Mouse (Mus musculus): ENCODE measurements around the gene Apbb1.

Apbb1 gene

GRCm38 (mm10) chr7:105524222-105524621 is 57.2 kb downstream of the Apbb1 start:
- in situ Hi-C loops (cut with MseI, MboI) = loop anchor here (10.0 kb wide), 2 partner anchors 269 to 349 kb away; no protein-coding TSS in a partner anchor

- in situ Hi-C loops (cut with MseI, MboI) = loop anchor here (10.0 kb wide), 2 partner anchors 265 to 345 kb away; no protein-coding TSS in a partner anchor
Observed at GRCm38 (mm10) chr7:105520201-105520600, 61.3 kb downstream of the Apbb1 start.

- in situ Hi-C loops (cut with MseI, MboI) = loop anchor here (5.0 to 10.0 kb wide), 4 partner anchors 112 to 345 kb away; partner anchors contain the start of genes Cnga4 (in 1 of the 2) and Fam160a2 (in 1 of the 2)
Observed at GRCm38 (mm10) chr7:105519771-105520170, 61.7 kb downstream of the Apbb1 start.

- in situ Hi-C loops (cut with MseI, MboI) = loop anchor here (5.0 to 10.0 kb wide), 2 partner anchors 112 to 115 kb away; partner anchors contain the start of genes Cnga4 (in 1 of the 2) and Fam160a2 (in 1 of the 2)
Observed at GRCm38 (mm10) chr7:105519336-105519735, 62.1 kb downstream of the Apbb1 start.

- in situ Hi-C loops (cut with MseI, MboI) = loop anchor here (5.0 to 10.0 kb wide), 2 partner anchors 110 to 112 kb away; partner anchors contain the start of genes Cnga4 (in 1 of the 2) and Fam160a2 (in 1 of the 2)
Observed at GRCm38 (mm10) chr7:105516669-105517360, 64.6 kb downstream of the Apbb1 start.

GRCm38 (mm10) chr7:105515178-105515577 is 66.3 kb downstream of the Apbb1 start:
- in situ Hi-C loops (cut with MseI, MboI) = loop anchor here (5.0 to 10.0 kb wide), 2 partner anchors 108 to 110 kb away; partner anchors contain the start of genes Cnga4 (in 1 of the 2) and Fam160a2 (in 1 of the 2)

- in situ Hi-C loops (cut with MseI, MboI) = loop anchor here in 1 of 2 experiments (10.0 kb wide), 1 partner anchor 110 kb away; the partner anchor contains the start of genes Cnga4 and Fam160a2
Observed at GRCm38 (mm10) chr7:105514561-105514960, 66.9 kb downstream of the Apbb1 start.

- in situ Hi-C loops (cut with MseI, MboI) = loop anchor here in 1 of 2 experiments (10.0 kb wide), 1 partner anchor 109 kb away; the partner anchor contains the start of genes Cnga4 and Fam160a2
Observed at GRCm38 (mm10) chr7:105513845-105514291, 67.6 kb downstream of the Apbb1 start.

- in situ Hi-C loops (cut with MseI, MboI) = loop anchor here in 1 of 2 experiments (10.0 kb wide), 1 partner anchor 105 kb away; the partner anchor contains the start of genes Cnga4 and Fam160a2
Observed at GRCm38 (mm10) chr7:105510143-105510542, 71.3 kb downstream of the Apbb1 start.
